Mouse (Mus musculus): ENCODE data around the gene Gm3115. TPM values are rescaled to one million over a fixed set of nuclear protein-coding genes. Genes with fewer than 3 reads are reported as not detected.
"Not testable (repeated sequence)": the region's sequence is repeated elsewhere in the genome, so short reads cannot be mapped to it uniquely, and the experiment has no call there.

Gm3115 gene
- polyA plus RNA-seq (2012): not detected in 2 replicates

DNA sequence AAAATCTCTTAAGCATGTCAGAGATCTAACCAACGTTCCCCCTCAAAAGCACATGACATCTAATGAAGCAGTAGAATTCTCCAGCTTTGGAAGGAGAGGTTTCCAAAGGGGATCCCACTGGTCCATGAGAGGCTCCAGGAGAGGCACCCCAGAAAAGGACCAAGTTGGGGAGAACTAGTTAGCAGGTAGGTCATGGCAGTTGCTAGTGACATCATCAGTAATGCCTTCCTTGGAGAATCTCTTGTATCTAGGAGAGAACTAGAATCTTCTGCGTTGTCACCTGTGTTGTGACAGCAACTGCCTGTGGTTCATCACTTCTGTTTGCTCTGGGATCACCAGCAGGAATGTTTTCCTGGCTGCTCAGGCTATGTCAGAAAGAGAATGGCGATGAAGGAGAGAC lies at the start of gene Gm3115:
Gm3115 (plus strand) TSS at position 301 of the 400 bp plus-strand sequence.
- H3K4me3 ChIP-seq (replicated peaks); H3K4me1 ChIP-seq (ENCODE audit: control insufficient read depth); H3K36me3 ChIP-seq (ENCODE audit: control insufficient read depth); H3K9me3 ChIP-seq (ENCODE audit: control insufficient read depth, low read length); H3K27me3 ChIP-seq (ENCODE audit: control insufficient read depth): not testable (repeated sequence)

DNA sequence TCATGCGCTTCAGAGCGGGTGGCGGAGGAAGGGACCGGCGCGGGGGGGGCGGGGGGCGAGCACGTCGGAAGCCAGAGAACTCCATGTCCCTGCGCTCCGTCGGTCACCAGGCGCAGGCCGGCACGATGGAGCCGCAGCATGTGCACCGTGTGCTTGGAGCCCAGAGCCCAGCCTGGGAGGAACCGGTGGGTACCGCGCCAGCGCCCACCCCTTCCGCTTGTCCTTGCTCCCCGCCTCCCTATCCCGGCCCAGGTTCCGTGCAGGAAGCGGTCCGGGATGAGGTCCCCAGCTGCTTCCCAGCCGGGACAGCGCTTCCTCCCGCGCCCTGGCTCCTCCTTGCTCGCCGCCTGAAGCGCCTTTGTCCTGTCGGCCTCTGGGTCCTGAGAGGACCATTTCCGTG lies 26.5 kb downstream of the Gm3115 start, which contains the start of gene Gm8108:
Gm8108 (plus strand) TSS at position 101 of the 400 bp plus-strand sequence.
- not testable (repeated sequence) for H3K36me3 ChIP-seq (ENCODE audit: control insufficient read depth); H3K4me3 ChIP-seq (replicated peaks); H3K4me1 ChIP-seq (ENCODE audit: control insufficient read depth); H3K9me3 ChIP-seq (ENCODE audit: control insufficient read depth, low read length); H3K27me3 ChIP-seq (ENCODE audit: control insufficient read depth)

DNA sequence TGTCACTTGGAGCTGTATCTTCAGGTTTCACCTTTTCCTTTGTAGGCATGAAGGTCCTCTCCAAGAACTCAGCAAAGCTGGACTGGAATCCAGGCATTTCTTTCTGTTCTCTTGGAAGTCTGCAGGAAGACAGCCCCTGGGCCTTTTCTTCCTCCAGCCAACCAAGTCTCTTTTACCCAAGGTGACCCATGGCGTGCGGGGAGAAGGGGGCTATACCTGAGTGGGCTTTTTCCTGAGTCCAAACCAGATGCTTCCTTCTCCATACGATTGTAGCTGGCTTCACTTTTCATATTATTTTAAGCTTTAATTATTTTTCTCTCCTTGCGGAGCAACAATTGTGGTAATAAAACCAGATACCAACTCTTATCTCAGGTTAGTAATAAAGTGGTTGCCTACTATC lies 57.7 kb downstream of the Gm3115 start:
- H3K36me3 ChIP-seq (ENCODE audit: control insufficient read depth): not testable (repeated sequence)

More for the DNA sequence above, 57.7 kb downstream of the Gm3115 start:
- not testable (repeated sequence) for H3K9me3 ChIP-seq (ENCODE audit: control insufficient read depth, low read length); H3K27me3 ChIP-seq (ENCODE audit: control insufficient read depth); H3K4me3 ChIP-seq (replicated peaks); H3K4me1 ChIP-seq (ENCODE audit: control insufficient read depth)

Other genes with a start within 250 kb of the Gm3115 start
- not detected in 2 replicates for gene Gm3033, start 237.9 kb upstream of the Gm3115 start, polyA plus RNA-seq (2012)
- not detected in 2 replicates for gene Gm2916, start 199.9 kb upstream of the Gm3115 start, polyA plus RNA-seq (2012)
- not detected in 2 replicates for gene Gm3029, start 152.4 kb upstream of the Gm3115 start, polyA plus RNA-seq (2012)
- gene Gm3095, start 120.6 kb upstream of the Gm3115 start, polyA plus RNA-seq (2012): not detected in 2 replicates
- not detected in 2 replicates for gene Gm3099, start 85.7 kb upstream of the Gm3115 start, polyA plus RNA-seq (2012)
- not detected in 2 replicates for gene Gm5796, start 60.2 kb upstream of the Gm3115 start, polyA plus RNA-seq (2012)
- gene Gm8108, start 26.4 kb downstream of the Gm3115 start, polyA plus RNA-seq (2012): not detected in 2 replicates
- gene Gm3127, start 80.9 kb downstream of the Gm3115 start, polyA plus RNA-seq (2012): not detected in 2 replicates
- gene Gm2974, start 98.5 kb downstream of the Gm3115 start, polyA plus RNA-seq (2012): not detected in 2 replicates
- 0.02 TPM in 2 replicates for gene Gm3138, start 165.5 kb downstream of the Gm3115 start, polyA plus RNA-seq (2012)
- not detected in 2 replicates for gene Gm3149, start 233.2 kb downstream of the Gm3115 start, polyA plus RNA-seq (2012)